Mouse (Mus musculus) small intestine, adult 2 months (tissue): ENCODE data around the gene Fah.

Experiments used
- CTCF ChIP-seq: fragments of 200-500 bp; IDR thresholded peaks from 2 replicates; pipeline ENCODE4 v1.5.1; 2012; ENCODE audit warnings: low read depth, mild to moderate bottlenecking, control low read depth, inconsistent platforms, low read length, moderate library complexity, mixed read lengths; ENCODE audit not compliant: insufficient replicate concordance, insufficient read length; ENCODE audit errors: extremely low read depth
- POLR2A ChIP-seq: fragments of 200-500 bp; IDR thresholded peaks from 2 replicates; pipeline ENCODE4 v1.6.1; 2012; ENCODE audit warnings: low read depth, mild to moderate bottlenecking, control low read depth, inconsistent platforms, low read length, moderate library complexity

DNA sequence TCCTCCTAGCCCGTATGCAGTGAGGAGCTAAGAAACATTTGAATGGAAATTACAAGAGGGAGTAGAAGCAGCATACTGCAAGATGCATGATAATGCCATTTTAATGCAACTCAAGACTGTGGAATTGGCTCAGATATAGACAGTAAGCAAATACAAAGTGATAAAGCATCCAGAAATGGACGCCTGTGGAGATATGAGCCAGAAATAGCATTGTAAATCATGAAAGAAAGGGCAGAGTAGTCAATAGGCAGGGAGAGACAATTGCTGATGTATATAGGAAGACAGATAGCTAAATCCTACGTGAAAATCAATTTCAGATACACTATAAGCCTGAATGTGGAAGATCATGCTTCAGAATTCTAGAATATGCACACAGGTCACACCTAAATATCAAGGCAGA lies 51.2 kb downstream of the Fah start:
- TF ChIP-seq CTCF (no peak), POLR2A (no peak)
